Mouse (Mus musculus): ENCODE measurements at regions not wholly inside any gene's neighbourhood (a gene's known extent, or its start where the extent isn't known, plus 50 kb on each side); places are given as distances from the start of the nearest gene placed in this dataset.

DNA sequence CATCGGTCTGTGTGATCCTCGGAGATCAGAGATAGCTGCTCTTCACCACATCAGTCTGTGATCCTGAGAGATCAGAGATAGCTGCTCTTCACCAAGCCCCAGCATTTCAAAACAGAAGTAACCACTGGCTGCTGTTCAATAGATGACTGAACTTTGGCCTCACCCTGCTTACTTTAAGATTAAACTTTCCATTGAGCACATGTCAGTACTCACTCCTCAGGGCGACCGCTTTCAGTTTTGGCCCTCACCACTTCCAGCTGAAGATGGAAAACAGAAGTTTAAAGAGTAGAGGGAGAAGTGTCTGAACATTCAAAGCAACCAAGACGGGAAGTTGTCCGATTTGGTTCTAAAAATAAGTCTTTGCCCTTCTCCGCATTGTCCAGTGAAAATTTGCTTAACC, 97.2 kb downstream of the Gm826 start:
- no peak for ATAC-seq (replicated peaks; ENCODE audit: low FRiP score, low TSS enrichment, low read depth)
- DNase-seq (ENCODE audit: low spot score): no peak
- 60% methylated on average over 7 of the region's 7 CpGs for whole genome bisulfite sequencing

DNA sequence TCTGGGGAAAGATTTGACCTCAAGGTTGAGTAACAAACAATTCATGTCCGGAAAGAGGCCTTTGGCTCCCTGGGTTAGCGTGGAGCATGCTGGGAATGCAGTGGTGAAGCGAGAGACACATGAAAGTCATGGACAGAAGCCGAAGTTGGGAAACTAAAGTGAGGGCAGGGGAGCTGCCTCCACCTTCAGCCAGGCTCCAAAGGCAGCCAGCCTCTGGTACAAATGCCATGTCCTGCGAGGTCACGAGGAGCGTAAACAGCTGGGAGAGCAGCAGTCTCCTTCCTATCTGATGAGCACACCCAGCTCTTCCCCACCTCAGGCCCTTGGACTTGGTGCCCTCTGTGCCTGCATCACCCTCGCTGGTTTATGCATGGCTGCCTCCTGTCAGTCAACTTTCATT, 103.2 kb downstream of the Gm826 start:
- Histone ChIP-seq H3K27ac (ENCODE audit: low read depth) (no peak overlapping the region), H3K9ac (ENCODE audit: low read length) (no peak overlapping the region), H3K27me3 (replicated peaks; ENCODE audit: control insufficient read depth, insufficient read depth, low read length) (no peaks in the 10 kb centered on the region), H3K4me2 (ENCODE audit: low read length) (no peak overlapping the region), H3K36me3 (ENCODE audit: control insufficient read depth, insufficient read depth, low read length) (no peaks in the 10 kb centered on the region), H3K4me1 (replicated peaks; ENCODE audit: control insufficient read depth, insufficient read depth, low read length) (no peaks in the 10 kb centered on the region), H3K9me3 (ENCODE audit: control insufficient read depth, low read length) (no peaks in the 10 kb centered on the region), H3K4me3 (ENCODE audit: low read depth, low read length) (no peak overlapping the region)
- 73% methylated on average over 8 of the region's 8 CpGs for WGBS
- ATAC-seq (replicated peaks; ENCODE audit: low FRiP score, low TSS enrichment, low read depth): no peak
- no peak for DNase-seq (ENCODE audit: low spot score)

More for the DNA sequence above, 97.2 kb downstream of the Gm826 start:
- Histone ChIP-seq H3K4me1 (replicated peaks; ENCODE audit: control insufficient read depth, insufficient read depth, low read length) (no peaks in the 10 kb centered on the region), H3K4me3 (ENCODE audit: low read depth, low read length) (no peak overlapping the region), H3K9me3 (ENCODE audit: control insufficient read depth, low read length) (no peaks in the 10 kb centered on the region), H3K27me3 (replicated peaks; ENCODE audit: control insufficient read depth, insufficient read depth, low read length) (no peaks in the 10 kb centered on the region), H3K36me3 (ENCODE audit: control insufficient read depth, insufficient read depth, low read length) (no peaks in the 10 kb centered on the region), H3K4me2 (ENCODE audit: low read length) (no peak overlapping the region), H3K9ac (ENCODE audit: low read length) (no peak overlapping the region), H3K27ac (ENCODE audit: low read depth) (no peak overlapping the region)

DNA sequence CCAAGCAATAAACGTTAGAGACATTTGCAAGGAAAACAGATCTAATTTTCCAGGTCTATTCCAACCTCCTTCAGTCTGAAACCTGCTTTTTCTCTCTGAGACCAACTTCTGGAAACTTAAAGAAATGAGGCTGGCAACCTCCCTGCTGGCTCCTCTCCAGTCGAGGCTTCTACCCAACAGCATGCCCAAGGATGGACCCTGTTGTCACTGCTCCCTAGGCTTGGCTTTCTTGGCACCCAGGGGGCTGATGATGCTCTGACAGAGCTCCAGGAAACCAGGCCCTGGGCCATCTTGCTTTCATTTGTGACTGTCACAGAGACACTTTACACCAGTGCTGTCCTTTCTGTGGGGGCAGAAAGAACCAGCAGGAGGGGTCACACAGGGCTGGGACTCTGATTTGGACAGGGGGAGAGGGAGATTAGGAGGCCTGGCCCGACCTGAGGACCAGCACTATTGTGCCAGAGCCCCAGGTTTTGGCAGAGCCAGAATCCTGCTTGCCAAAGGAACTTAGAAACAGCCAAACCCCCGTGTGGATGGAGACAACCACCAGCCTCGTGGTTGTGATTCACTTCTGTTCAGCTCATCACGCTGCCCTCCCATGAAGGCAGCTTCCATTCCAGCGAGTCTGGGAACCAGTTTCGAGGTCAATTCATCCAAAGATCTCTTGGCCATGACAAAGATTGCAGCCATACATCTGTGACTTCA, 105.5 kb downstream of the Gm826 start:
- H3K36me3 ChIP-seq (ENCODE audit: control insufficient read depth, insufficient read depth, low read length): no peaks in the 10 kb centered on the region
- WGBS: 70% methylated on average over 8 of the region's 8 CpGs

DNA sequence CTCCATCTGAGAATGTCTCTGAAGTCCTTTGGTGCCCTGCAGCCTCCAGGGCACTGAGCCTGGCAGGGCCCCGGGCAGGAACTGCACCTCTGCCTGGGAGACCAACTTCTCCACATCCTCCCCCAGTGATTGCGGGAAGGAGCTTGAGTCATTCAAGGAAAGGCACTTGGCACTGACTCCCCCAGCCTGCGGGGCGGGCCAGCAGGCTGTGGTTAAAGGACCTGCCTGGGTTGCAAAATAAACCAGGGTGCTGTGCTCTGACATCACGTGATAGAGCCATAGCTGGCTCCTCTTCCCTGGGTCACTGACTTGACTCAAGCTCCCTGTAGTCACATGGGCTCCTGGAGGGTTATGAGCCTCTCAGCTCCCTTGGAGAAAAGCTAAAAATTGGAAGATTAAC, 108.5 kb downstream of the Gm826 start:
- WGBS: 74% methylated on average over 5 of the region's 5 CpGs

More for the DNA sequence above, 105.5 kb downstream of the Gm826 start:
- H3K9ac ChIP-seq (ENCODE audit: low read length): no peak overlapping the region
- DNase-seq (ENCODE audit: low spot score) (no peak), ATAC-seq (replicated peaks; ENCODE audit: low FRiP score, low TSS enrichment, low read depth) (no peak)
- no peaks in the 10 kb centered on the region for H3K27me3 ChIP-seq (replicated peaks; ENCODE audit: control insufficient read depth, insufficient read depth, low read length)
- H3K9me3 ChIP-seq (ENCODE audit: control insufficient read depth, low read length): no peaks in the 10 kb centered on the region
- no peak overlapping the region for H3K4me3 ChIP-seq (ENCODE audit: low read depth, low read length)
- no peak overlapping the region for H3K4me2 ChIP-seq (ENCODE audit: low read length)
- no peaks in the 10 kb centered on the region for H3K4me1 ChIP-seq (replicated peaks; ENCODE audit: control insufficient read depth, insufficient read depth, low read length)
- H3K27ac ChIP-seq (ENCODE audit: low read depth): no peak overlapping the region

DNA sequence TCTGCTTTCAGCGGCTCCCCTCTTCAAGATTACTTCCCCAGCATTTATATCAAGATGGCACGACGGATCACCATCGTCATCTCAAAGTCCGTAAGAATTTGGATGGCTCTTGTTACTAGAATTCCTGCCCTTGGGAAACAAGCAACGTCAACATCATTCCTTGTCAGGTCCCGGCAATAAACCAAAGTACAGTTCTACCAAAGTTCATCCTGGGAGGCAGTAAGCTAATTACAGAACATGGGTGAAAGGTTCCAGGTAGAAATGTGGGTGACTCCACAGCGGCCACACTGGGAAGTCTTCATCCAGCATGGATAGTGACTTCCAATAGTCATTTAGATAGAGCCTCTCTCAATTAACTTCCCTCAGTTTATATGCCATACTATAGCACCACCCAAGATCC, 110.6 kb downstream of the Gm826 start:
- Histone ChIP-seq H3K4me1 (replicated peaks; ENCODE audit: control insufficient read depth, insufficient read depth, low read length) (no peaks in the 10 kb centered on the region), H3K36me3 (ENCODE audit: control insufficient read depth, insufficient read depth, low read length) (no peaks in the 10 kb centered on the region), H3K9ac (ENCODE audit: low read length) (no peak overlapping the region), H3K4me2 (ENCODE audit: low read length) (no peak overlapping the region), H3K9me3 (ENCODE audit: control insufficient read depth, low read length) (no peaks in the 10 kb centered on the region), H3K27ac (ENCODE audit: low read depth) (no peak overlapping the region), H3K4me3 (ENCODE audit: low read depth, low read length) (no peak overlapping the region), H3K27me3 (replicated peaks; ENCODE audit: control insufficient read depth, insufficient read depth, low read length) (no peaks in the 10 kb centered on the region)
- WGBS: 86% methylated on average over 8 of the region's 8 CpGs
- ATAC-seq (replicated peaks; ENCODE audit: low FRiP score, low TSS enrichment, low read depth) (no peak), DNase-seq (ENCODE audit: low spot score) (no peak)

More for the DNA sequence above, 108.5 kb downstream of the Gm826 start:
- DNase-seq (ENCODE audit: low spot score) (no peak), ATAC-seq (replicated peaks; ENCODE audit: low FRiP score, low TSS enrichment, low read depth) (no peak)
- Histone ChIP-seq H3K27ac (ENCODE audit: low read depth) (no peak overlapping the region), H3K36me3 (ENCODE audit: control insufficient read depth, insufficient read depth, low read length) (no peaks in the 10 kb centered on the region), H3K4me3 (ENCODE audit: low read depth, low read length) (no peak overlapping the region), H3K4me2 (ENCODE audit: low read length) (no peak overlapping the region), H3K9ac (ENCODE audit: low read length) (no peak overlapping the region), H3K9me3 (ENCODE audit: control insufficient read depth, low read length) (no peaks in the 10 kb centered on the region), H3K27me3 (replicated peaks; ENCODE audit: control insufficient read depth, insufficient read depth, low read length) (no peaks in the 10 kb centered on the region), H3K4me1 (replicated peaks; ENCODE audit: control insufficient read depth, insufficient read depth, low read length) (no peaks in the 10 kb centered on the region)

DNA sequence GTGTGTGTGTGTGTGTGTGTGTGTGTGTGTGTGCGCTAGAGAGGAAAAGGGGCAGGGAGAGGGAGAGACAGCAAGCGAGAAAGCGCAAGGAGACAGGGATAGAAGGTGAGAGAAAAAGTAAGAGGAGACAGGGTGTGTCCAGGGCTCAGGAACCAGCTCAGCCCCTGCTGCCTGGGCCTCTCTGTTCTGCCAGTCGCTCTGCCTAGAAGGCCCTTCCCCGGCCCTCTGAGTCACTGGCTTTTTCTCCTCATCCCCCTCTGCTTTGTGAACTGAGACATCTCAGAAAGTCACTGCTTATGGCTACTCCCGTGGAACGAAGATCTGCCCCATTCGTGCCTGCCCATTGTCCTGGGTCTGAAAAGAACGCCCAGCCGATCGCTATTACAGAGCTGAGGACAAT, 112.2 kb downstream of the Gm826 start:
- H3K9ac ChIP-seq (ENCODE audit: low read length): no peak overlapping the region
- no peak for ATAC-seq (replicated peaks; ENCODE audit: low FRiP score, low TSS enrichment, low read depth)
- 77% methylated on average over 11 of the region's 11 CpGs for WGBS

DNA sequence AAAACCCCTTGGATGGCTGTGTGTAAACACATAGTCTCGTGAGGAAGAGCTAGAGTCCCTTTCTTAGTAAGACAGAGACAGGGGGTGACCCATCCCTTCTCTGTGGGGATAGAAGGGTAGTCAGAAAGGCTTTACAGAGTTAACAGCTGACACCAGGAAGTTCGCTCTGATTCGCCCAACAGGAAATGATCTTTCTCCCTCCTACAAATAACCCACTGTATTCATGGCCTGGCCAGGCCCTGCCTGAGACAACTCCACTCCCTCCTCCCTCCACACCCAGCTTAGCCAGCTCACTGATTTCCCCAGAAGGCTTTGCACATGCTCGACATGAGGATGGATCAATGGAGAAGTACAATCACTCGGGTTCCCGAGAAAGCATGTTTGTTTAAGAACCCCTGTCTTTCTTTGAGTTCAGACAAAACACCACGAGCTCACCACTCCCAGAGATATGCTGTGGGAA, 113.4 kb downstream of the Gm826 start:
- Histone ChIP-seq H3K4me2 (ENCODE audit: low read length) (no peak overlapping the region), H3K9me3 (ENCODE audit: control insufficient read depth, low read length) (no peaks in the 10 kb centered on the region), H3K4me3 (ENCODE audit: low read depth, low read length) (no peak overlapping the region), H3K36me3 (ENCODE audit: control insufficient read depth, insufficient read depth, low read length) (no peaks in the 10 kb centered on the region), H3K27me3 (replicated peaks; ENCODE audit: control insufficient read depth, insufficient read depth, low read length) (no peaks in the 10 kb centered on the region), H3K9ac (ENCODE audit: low read length) (no peak overlapping the region), H3K4me1 (replicated peaks; ENCODE audit: control insufficient read depth, insufficient read depth, low read length) (no peaks in the 10 kb centered on the region), H3K27ac (ENCODE audit: low read depth) (no peak overlapping the region)
- 11% methylated on average over 7 of the region's 7 CpGs for WGBS
- no peak for DNase-seq (ENCODE audit: low spot score)
- no peak for ATAC-seq (replicated peaks; ENCODE audit: low FRiP score, low TSS enrichment, low read depth)

More for the DNA sequence above, 112.2 kb downstream of the Gm826 start:
- H3K27me3 ChIP-seq (replicated peaks; ENCODE audit: control insufficient read depth, insufficient read depth, low read length): no peaks in the 10 kb centered on the region
- H3K4me3 ChIP-seq (ENCODE audit: low read depth, low read length): no peak overlapping the region
- no peaks in the 10 kb centered on the region for H3K4me1 ChIP-seq (replicated peaks; ENCODE audit: control insufficient read depth, insufficient read depth, low read length)
- no peaks in the 10 kb centered on the region for H3K9me3 ChIP-seq (ENCODE audit: control insufficient read depth, low read length)
- DNase-seq (ENCODE audit: low spot score): no peak
- H3K4me2 ChIP-seq (ENCODE audit: low read length): no peak overlapping the region
- H3K36me3 ChIP-seq (ENCODE audit: control insufficient read depth, insufficient read depth, low read length): no peaks in the 10 kb centered on the region
- H3K27ac ChIP-seq (ENCODE audit: low read depth): no peak overlapping the region

DNA sequence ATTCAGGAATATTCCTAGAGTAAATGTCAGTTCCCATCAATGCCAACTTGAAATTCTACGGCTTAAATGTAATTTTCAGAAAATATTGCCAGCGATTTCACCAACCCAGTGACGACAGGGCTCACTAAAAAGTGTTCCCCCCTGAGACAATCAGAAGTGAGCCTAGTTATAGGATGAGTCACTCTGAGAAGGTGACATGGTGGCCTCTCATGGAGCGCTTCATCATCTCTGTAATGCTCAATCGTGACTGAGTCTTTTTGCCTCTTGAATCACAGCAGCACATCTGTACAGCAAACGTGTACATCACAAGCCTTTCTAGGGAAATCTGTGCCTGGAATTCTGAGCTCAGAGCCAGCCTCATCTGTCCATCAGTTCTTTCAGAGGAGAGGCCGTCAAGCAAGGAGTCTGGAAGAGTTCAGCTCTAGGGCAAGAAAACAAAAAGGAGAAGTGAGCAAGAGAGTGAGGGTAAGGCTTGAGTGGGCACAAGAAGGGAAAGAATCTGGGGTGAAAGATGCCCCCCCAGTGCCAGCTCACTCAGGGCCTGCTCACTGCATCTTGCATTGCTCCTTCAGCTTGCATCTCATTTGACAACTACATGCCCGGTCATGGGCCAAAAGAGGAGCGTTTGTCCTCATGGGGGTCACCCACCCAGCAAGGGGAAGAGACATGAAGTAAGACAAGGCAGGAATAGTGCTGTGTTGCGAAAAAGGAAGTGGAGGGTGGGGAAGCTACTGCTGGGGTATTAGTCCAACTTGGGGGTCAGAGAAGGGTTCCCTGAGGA, 119.7 kb downstream of the Gm826 start:
- H3K9me3 ChIP-seq (ENCODE audit: control insufficient read depth, low read length): no peaks in the 10 kb centered on the region
- DNase-seq (ENCODE audit: low spot score) (no peak), ATAC-seq (replicated peaks; ENCODE audit: low FRiP score, low TSS enrichment, low read depth) (no peak)
- no peak overlapping the region for H3K4me3 ChIP-seq (ENCODE audit: low read depth, low read length)
- no peak overlapping the region for H3K4me2 ChIP-seq (ENCODE audit: low read length)
- H3K36me3 ChIP-seq (ENCODE audit: control insufficient read depth, insufficient read depth, low read length): no peaks in the 10 kb centered on the region
- 81% methylated on average over 10 of the region's 10 CpGs for WGBS
- H3K9ac ChIP-seq (ENCODE audit: low read length): no peak overlapping the region
- H3K27ac ChIP-seq (ENCODE audit: low read depth): no peak overlapping the region
- no peaks in the 10 kb centered on the region for H3K4me1 ChIP-seq (replicated peaks; ENCODE audit: control insufficient read depth, insufficient read depth, low read length)
- no peaks in the 10 kb centered on the region for H3K27me3 ChIP-seq (replicated peaks; ENCODE audit: control insufficient read depth, insufficient read depth, low read length)

All from intestine, embryonic 14.5 days (tissue).